Mouse (Mus musculus) mouse trophoblast stem cell (cell line): Measurements from ENCODE around the gene Map1b.

Experiments used
- in situ Hi-C, 2 experiments: fragments of 300-500 bp; cut with MseI, MboI; formaldehyde crosslinking; loops; 2 replicates in 1 of 2; 3 replicates in 1 of 2; pipeline ENCODE4 v1.15.1; 2025

Gene Map1b

DNA sequence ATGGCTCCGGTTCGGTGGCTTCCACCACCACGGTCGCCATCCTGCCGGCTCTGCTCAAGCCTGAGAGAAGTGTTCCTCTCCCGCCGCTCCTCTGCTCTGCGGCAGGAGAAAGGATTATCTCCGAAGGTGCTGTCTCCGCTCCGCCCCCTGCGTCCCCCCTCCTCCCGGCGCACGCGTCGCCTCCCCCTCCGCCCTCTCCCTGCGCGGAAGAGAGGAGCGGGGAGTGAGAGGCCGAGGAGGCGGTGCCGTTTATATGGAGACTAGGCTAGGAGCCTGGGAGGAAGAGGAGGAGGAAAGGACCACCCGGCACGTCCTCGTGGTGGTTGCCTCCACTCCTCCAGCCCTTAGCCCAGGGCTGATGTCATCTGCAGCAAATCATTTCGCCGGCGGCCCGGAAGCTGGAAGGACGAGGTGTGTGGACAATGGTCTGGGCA is at the start of gene Map1b:
TSS of gene Map1b (minus strand) at position 93 of the 434 bp plus-strand sequence.
- in situ Hi-C loops: no loop called here

DNA sequence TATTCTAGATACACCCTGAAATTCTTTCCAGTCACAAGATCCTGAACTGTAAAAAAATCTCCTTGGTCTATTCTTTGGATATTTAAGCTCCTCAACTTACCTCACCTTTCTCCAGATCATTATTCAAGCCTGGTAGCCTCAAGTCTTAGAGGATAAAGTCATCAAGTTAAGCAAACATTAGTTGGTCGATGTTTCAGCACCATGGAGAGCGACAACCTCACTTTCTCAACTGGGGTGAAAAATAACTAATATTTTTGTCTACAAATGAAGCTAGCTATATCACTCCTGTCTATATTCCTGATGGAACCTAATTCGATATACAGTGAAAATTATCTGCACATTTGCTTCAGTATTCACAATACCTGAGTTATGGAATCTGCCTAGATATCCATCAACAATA is 48.0 kb upstream of the Map1b start:
- in situ Hi-C loops: no loop called here

DNA sequence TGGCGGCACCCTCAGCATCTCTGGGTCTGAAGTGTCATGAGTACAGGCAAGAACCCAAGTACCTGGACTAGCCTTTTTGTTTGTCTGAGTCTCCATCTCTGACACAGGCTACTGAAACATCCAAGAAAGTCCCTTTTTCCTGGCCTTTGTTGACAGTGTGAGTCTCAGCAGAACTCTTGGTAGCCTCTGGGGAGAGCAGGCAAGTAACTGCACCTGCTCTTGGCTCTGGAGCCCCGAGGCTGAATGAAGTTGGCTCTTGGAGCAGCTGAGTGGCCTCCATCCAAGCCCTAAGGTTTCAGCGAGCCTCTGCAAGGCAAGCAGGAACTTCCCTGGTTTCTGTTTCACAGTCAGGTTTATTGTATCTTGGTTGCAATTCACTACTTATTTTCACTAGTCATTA is 46.7 kb upstream of the Map1b start:
- in situ Hi-C loops: no loop called here

- in situ Hi-C loops: no loop called here
These were observed 45.7 kb upstream of the Map1b start for GRCm38 (mm10) chr13:99561843-99562550.

DNA sequence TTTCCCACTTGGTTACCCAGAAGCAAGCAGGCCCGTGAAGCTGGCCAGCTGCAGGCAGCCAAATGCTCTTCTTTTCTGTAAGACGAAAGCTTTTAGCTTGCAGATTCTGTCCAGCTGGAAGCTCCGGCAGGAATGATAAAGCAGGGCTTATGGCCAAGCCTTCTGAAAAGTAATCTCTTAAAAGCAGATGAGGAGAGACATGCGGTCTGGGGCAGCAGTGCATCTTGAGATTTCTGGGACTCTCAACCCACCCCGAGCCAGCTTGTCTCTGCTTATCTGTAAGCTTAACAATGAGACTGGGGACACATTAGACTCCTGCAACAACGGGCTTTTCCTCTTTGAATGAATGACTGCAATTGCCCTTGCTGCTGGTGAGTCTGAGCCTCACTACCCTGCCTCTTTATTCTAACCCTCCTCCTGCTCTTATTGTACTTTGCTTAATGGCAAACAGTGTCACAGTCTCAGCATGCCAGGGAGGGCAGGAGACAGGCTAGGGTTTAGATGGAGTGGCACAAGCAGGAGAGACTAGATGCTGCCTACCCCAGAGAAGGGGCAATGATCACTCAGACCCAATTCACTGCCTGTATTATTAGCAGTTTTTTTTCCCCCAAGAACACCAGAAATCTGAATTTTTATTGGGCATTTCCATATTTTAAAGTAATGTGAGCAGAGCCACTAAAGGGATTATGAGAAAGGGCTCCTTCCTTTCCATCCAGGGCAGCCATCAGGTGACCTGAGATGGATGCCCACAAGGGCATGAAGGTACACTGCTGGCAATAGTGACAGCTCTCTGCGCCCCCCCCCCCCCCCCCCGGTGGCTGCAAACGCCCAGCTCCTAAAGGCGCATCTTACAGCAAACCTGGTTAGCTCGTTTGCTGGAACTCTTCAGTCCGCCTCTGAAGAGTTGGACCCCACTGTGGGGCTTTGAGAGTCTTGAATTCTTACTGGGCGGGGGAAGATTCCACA is 44.6 kb upstream of the Map1b start:
- in situ Hi-C loops: no loop called here

GRCm38 (mm10) chr13:99558216-99558906 is 42.0 kb upstream of the Map1b start:
- in situ Hi-C loops: no loop called here

GRCm38 (mm10) chr13:99557813-99558212 is 41.5 kb upstream of the Map1b start:
- in situ Hi-C loops: no loop called here

GRCm38 (mm10) chr13:99557331-99557730 is 41.0 kb upstream of the Map1b start:
- in situ Hi-C loops: no loop called here

DNA sequence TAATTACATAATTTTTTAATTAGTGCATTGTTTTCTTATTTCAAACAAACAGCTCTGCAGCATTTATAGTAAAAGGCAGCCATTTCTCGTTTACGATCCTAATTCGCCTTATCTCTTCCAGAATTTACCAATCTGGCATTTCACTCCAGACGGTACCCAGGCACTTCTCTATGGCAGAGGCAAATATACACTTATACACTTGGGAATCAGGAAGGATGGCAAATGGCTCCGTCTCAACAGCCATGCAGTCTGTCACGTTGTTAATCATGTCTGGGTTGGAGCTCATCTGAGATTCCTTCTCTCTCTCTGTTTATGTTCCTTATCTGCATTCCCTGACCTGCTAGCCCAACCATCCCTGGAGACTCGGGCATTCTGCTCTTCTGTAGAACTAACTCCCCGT is 38.6 kb upstream of the Map1b start:
- in situ Hi-C loops: no loop called here

- in situ Hi-C loops: no loop called here
These were observed 38.1 kb upstream of the Map1b start for GRCm38 (mm10) chr13:99554466-99554865.

- in situ Hi-C loops: no loop called here
These were observed 36.0 kb upstream of the Map1b start for GRCm38 (mm10) chr13:99552381-99552780.

- in situ Hi-C loops: no loop called here
These were observed 34.5 kb upstream of the Map1b start for GRCm38 (mm10) chr13:99550679-99551369.

GRCm38 (mm10) chr13:99550060-99550459 is 33.7 kb upstream of the Map1b start:
- in situ Hi-C loops: no loop called here

DNA sequence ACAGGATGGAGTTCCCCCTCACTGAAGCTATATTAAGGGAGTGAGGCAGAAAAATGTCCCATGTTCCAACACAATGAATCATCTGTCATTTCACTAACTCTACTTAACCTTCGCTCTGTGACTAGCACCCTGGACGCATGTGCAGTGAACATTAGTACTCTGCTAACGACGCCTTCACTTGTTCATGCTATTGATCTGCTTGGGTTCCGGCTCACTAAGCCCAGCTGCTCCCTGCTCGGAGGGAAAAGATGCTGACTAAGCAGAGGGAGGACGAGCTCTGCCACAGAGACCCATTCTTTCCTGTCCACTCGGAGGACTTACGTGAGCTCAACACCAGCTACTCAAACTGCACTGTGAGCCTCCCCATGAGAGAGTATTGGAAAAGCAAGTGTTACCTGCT is 33.2 kb upstream of the Map1b start:
- in situ Hi-C loops: no loop called here

- in situ Hi-C loops: no loop called here
These were observed 30.5 kb upstream of the Map1b start for GRCm38 (mm10) chr13:99546832-99547231.

GRCm38 (mm10) chr13:99545201-99545600 is 28.9 kb upstream of the Map1b start:
- in situ Hi-C loops: no loop called here

GRCm38 (mm10) chr13:99541429-99542267 is 25.3 kb upstream of the Map1b start:
- in situ Hi-C loops: no loop called here

DNA sequence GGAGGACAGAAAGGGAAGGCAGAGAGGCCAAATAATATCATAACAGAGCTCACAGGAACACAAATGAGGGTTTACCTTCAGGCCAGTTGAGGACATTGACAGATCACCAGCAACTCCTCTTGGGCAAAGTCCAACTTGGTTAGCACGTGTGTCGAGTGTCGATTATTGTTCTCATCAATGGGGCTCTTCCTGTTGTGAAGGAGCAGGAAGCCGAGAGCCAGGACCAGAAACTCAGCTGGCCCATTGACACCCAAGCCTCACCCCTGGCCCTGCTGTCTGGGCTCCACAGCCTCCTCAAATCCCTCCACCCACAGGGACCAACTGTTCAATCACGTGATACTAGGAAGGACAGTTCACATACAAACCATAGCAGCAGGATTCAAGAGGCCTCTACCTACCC is 22.9 kb upstream of the Map1b start:
- in situ Hi-C loops: no loop called here

DNA sequence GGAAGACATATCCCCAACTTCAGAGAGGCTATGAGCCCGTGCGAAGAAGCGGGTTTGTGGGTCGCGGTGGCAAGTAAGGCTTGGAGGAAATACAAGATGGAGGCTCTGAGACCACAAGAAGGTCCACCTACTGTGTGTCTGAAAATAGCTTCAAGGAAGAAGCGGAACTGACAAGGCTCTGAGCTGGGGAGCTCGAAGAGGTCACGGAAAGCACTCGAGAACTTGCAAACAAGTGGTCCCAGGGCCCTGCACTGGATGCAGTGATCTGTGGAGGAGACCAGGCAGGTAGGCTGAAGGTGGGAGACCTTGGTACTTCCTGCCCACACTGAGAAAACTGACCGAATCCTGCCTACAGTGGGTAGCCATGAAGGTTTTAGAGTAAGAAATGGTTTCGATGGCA is 22.5 kb upstream of the Map1b start:
- in situ Hi-C loops: no loop called here

DNA sequence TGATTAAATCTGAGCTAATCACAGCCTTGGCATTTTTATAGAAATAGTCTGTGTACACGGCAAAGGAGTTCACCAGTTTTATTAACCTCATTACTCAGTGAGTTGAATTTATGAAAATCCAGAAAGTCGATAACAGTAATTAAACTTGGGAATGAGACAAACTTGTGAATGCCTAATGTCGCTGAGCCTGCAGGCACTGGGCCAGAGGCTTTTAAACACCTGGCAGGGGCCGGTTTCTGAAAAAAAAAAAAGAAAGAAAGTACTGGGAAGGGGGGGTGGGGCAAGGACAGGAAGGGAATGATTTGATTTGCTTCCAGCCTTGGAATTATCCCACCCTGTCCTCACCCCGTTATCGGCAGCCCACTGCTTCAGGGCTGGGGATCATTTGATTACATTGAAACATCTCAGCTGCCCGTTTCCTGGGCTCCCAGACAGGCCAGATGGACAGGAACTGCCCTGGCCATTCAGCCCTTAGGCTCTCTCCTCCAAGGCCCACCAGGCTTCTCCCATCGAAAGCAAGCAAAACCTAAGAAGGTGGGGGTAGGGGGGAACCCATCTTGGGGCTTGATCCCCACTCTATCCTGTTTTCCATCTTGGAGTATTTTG is 21.7 kb upstream of the Map1b start:
- in situ Hi-C loops: no loop called here
